Mouse (Mus musculus) bone marrow macrophage, adult 2 months (primary cell): ENCODE results near the gene Npas3.

ENCODE experiments used
- CTCF ChIP-seq: IDR thresholded peaks from 2 replicates; pipeline ENCODE4 v1.5.1; 2012; ENCODE audit warnings: low read depth, mild to moderate bottlenecking, low read length, moderate library complexity
- POLR2A ChIP-seq: IDR thresholded peaks from 2 replicates; pipeline ENCODE4 v1.6.1; 2012; ENCODE audit warnings: mild to moderate bottlenecking, low read depth, low read length, borderline replicate concordance

DNA sequence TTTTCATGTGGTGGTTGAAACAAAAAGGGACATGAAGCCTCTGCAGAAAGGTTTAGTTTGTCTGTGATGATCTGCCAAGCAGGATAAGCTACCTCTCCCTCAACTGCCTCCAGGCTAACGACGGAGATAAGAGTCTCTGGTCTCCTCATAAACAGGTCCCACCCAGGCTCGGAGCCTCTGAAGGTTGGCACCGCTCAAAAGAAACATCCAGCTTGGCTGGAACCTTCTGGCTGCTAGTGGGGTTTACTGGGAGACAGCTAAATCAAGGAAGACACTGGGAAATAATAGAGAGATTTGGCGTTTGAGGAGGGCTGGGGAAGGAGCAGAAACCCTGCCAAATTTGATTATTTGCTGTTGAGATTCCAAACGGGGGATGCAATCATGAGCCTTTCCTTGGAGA, 584.1 kb downstream of the Npas3 start:
- TF ChIP-seq CTCF (no peak), POLR2A (no peak)
